ENCODE assay signal across 25 mouse cellular contexts in genomic region chr5:108436101-108436500, GRCm38 (mm10). TPM values are rescaled to one million over a fixed set of nuclear protein-coding genes. Genes with fewer than 3 reads are reported as not detected.
"Had no signal": no experiment of that assay in that cellular context is flagged by ENCODE, and none has a peak within 500 bp of the region (broad histone marks: within the 10 kb centered on the region; RNA-seq: fewer than 3 reads in every experiment).

No protein-coding gene starts in this region.

- H3K9me3 ChIP-seq: limb, embryonic 13.5 days; liver, embryonic 13.5 days; neural tube, embryonic 12.5 days; neural tube, embryonic 15.5 days had no signal

- H3K4me3 ChIP-seq: limb, embryonic 13.5 days; liver, embryonic 13.5 days; neural tube, embryonic 12.5 days; neural tube, embryonic 15.5 days had no signal

- H3K4me2 ChIP-seq: limb, embryonic 13.5 days; liver, embryonic 13.5 days; midbrain, embryonic 11.5 days; neural tube, embryonic 12.5 days; neural tube, embryonic 15.5 days had no signal

- DNase-seq: kidney, adult 8-10 months; kidney, postnatal 14 days; kidney, postnatal 4 days; left cerebral cortex, postnatal 4 days; liver, embryonic 13.5 days; lung, adult 2 months; lung, postnatal 14 days; lung, postnatal 4 days; midbrain, embryonic 14.5 days; retina, postnatal 1 day; right cerebral cortex, postnatal 25 days; thymus, adult 18-20 months; thymus, postnatal 36 days had no signal

- H3K27ac ChIP-seq: limb, embryonic 13.5 days; liver, embryonic 13.5 days; neural tube, embryonic 12.5 days; neural tube, embryonic 15.5 days had no signal

- H3K9ac ChIP-seq: limb, embryonic 13.5 days; liver, embryonic 13.5 days; neural tube, embryonic 12.5 days; neural tube, embryonic 15.5 days had no signal

- H3K27me3 ChIP-seq: neural tube, embryonic 12.5 days had no signal

RNA-seq across cellular contexts. Expression of gene Mfsd7a, which starts 12.6 kb away (rescaled TPM):
- total RNA-seq: megakaryocyte-erythroid progenitor cell, adult 5-6 weeks had no signal
- polyA plus RNA-seq: midbrain, embryonic 11.5 days; midbrain, embryonic 14.5 days had no signal

RNA-seq across cellular contexts. Expression of gene Pde6b, which starts 47.9 kb away (rescaled TPM):
- total RNA-seq: left cerebral cortex, postnatal 4 days; liver, adult 2 months; megakaryocyte progenitor cell, adult 5-6 weeks; megakaryocyte-erythroid progenitor cell, adult 5-6 weeks; midbrain, postnatal 0 days had no signal
- polyA plus RNA-seq: liver, adult 2 months; liver, embryonic 16.5 days; lung, adult 2 months; midbrain, postnatal 0 days; neural tube, embryonic 12.5 days; small intestine, adult 2 months; spleen, adult 2 months; urinary bladder, adult 2 months had no signal
